Mouse (Mus musculus): ENCODE measurements around the gene Hs3st6. TPM values are rescaled to one million over a fixed set of nuclear protein-coding genes. Genes with fewer than 3 reads are reported as not detected.

The Hs3st6 gene
- polyA plus RNA-seq (2014; fragmentation: Nextera tagmentation; extraction: Ambion mirVana): 0.24 and 1.1 TPM in 2 replicates

DNA sequence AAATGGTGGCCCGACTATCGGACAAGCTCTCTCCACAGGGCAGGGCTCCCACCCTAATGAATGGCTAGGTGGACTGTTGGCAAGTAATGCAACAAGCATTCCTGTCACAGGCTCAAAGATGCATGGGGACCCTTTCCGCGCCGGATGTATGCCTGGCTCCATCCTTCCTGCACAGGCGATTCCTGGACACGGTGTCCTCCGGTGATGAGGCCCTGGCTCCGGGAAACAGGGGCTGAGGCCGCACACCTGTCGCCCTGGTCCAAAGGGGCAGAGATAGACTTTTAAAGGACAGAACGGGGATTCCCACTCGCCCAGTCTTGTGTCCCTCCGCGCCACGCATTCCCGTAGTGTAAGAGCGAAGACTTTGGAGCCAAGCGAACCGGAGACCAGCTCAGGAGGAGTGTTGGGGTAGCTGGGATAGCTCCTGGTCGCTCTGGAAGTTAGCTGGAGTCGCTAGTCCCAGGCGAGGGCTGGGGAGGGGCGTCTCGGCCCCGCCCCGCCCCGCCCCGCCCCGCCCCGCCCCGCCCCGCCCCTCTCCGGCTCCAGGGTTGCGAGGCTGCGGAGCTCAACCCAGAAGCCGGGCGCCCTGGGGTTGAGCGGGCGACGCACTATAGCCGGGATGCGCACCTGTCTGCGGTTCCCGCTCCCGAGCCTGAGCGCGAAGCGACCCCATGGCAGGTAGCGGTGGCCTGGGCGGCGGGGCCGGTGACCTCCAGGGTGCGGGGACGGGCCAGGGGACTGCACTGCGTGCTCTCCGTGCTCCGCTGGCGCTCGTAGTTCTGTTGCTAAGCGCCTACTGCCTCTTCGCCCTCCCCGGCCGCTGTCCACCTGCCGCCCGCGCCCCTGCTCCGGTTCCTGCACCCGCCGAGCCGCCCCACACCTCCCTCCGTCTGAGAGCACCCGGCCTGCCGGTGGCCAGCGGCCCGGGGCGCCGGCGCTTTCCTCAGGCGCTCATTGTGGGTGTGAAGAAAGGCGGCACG lies at the start of gene Hs3st6:
Gene Hs3st6, plus strand, starts transcription at position 574 of the 980 bp plus-strand sequence.
- ATAC-seq (replicated peaks; ENCODE audit: low FRiP score, low TSS enrichment, low read depth) (peak; percentile 89), DNase-seq (ENCODE audit: low spot score) (peak; percentile 83)

DNA sequence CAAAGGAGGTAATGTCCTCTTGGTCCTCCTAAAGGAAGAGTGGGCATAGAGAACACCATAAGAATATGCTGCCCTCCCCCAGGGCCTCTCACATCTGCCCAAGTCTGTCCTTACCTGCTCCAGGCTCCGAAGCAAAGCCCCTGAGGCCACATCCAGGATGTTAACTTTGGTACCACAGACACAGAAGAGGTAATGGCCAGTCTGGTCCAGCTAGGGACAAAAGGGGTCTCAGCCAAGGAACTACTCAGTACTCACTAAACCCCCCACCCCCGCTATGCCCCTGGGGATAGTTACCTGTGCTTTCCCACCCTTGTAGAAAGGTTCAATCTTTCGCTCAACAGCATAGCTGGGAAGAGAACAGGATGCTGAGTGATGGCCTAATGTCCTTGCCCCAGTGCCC lies 47.0 kb upstream of the Hs3st6 start:
- no peak for ATAC-seq (replicated peaks; ENCODE audit: low FRiP score, low TSS enrichment, low read depth)
- no peak for DNase-seq (ENCODE audit: low spot score)
- Histone ChIP-seq H3K4me1 (replicated peaks; ENCODE audit: control insufficient read depth, insufficient read depth, low read length) (peaks cover 6% of the 10 kb centered on the region), H3K27ac (ENCODE audit: low read depth) (no peak overlapping the region), H3K9ac (ENCODE audit: low read length) (no peak overlapping the region), H3K4me3 (ENCODE audit: low read depth, low read length) (no peak overlapping the region; the same call in 1 of the 2 replicates), H3K9me3 (ENCODE audit: control insufficient read depth, low read length) (no peaks in the 10 kb centered on the region), H3K27me3 (replicated peaks; ENCODE audit: control insufficient read depth, insufficient read depth, low read length) (no peaks in the 10 kb centered on the region), H3K4me2 (ENCODE audit: low read length) (no peak overlapping the region), H3K36me3 (ENCODE audit: control insufficient read depth, insufficient read depth, low read length) (peaks cover 42% of the 10 kb centered on the region)
- WGBS: 92% methylated on average over 3 of the region's 3 CpGs

More for the DNA sequence above, at the start of gene Hs3st6:
- Histone ChIP-seq H3K36me3 (ENCODE audit: control insufficient read depth, insufficient read depth, low read length) (no peaks in the 10 kb centered on the region), H3K27me3 (replicated peaks; ENCODE audit: control insufficient read depth, insufficient read depth, low read length) (peaks cover 56% of the 10 kb centered on the region), H3K9ac (ENCODE audit: low read length) (0 out of 2 replicates have a peak within 1 kb of the TSS, but pooled peaks have one; percentile 20), H3K4me1 (replicated peaks; ENCODE audit: control insufficient read depth, insufficient read depth, low read length) (peaks cover 15% of the 10 kb centered on the region; the same call in 1 of the 2 replicates), H3K9me3 (ENCODE audit: control insufficient read depth, low read length) (no peaks in the 10 kb centered on the region), H3K27ac (ENCODE audit: low read depth) (no peak within 1 kb of the TSS), H3K4me2 (ENCODE audit: low read length) (peak within 1 kb of the TSS; percentile 88), H3K4me3 (ENCODE audit: low read depth, low read length) (peak within 1 kb of the TSS; percentile 41)
- WGBS: under 1% methylated on average over 59 of the region's 82 CpGs

DNA sequence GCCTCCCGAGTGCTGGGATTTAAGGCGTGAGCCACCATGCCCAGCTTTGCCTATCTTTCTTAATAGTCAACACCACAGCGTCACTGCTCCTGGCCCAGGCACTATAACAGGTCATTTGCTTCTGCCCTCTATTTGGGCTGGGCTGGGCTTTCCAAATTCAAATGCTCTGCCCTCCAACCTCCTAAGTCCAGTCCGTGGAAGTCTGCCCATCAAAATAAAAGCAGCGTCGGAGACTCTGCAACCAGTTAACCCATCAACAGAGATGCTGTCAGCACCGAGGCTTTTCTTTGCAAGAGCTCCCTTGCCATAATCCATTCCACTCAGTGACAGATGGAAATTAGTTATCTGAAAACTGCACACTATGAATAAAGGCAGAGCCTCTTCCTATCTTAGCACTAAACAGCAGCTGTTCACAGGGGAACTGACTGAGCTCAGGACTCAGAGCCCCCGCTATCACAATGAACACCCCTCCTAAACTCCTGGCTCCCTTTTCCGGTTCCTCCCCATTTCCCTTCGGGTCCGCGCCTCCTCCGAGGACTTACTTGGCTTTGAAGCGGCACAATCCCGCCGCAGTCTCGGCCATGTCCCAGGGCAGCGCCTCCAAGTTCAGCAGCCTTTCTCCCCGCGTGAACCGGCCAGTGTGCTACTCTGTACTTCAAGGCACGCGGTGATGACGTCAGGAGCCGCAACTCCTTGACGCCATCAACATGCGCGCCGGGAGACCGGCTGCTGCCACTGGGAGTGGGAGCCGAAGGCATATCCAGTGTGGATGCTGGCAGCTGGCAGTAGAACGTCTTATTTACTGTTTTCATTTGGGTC lies 45.6 kb upstream of the Hs3st6 start, which contains the start of gene Tbl3:
Gene Tbl3, minus strand, starts transcription at position 679 of the 819 bp plus-strand sequence.
- H3K9me3 ChIP-seq (ENCODE audit: control insufficient read depth, low read length): no peaks in the 10 kb centered on the region
- peaks cover 6% of the 10 kb centered on the region for H3K4me1 ChIP-seq (replicated peaks; ENCODE audit: control insufficient read depth, insufficient read depth, low read length)
- H3K27ac ChIP-seq (ENCODE audit: low read depth): peak within 1 kb of the TSS; percentile 83
- H3K36me3 ChIP-seq (ENCODE audit: control insufficient read depth, insufficient read depth, low read length): peaks cover 28% of the 10 kb centered on the region
- H3K4me2 ChIP-seq (ENCODE audit: low read length): peak within 1 kb of the TSS; percentile 88
- no peaks in the 10 kb centered on the region for H3K27me3 ChIP-seq (replicated peaks; ENCODE audit: control insufficient read depth, insufficient read depth, low read length)
- H3K4me3 ChIP-seq (ENCODE audit: low read depth, low read length): peak within 1 kb of the TSS; percentile 90
- ATAC-seq (replicated peaks; ENCODE audit: low FRiP score, low TSS enrichment, low read depth) (peak; percentile 86), DNase-seq (ENCODE audit: low spot score) (peak; percentile 98)
- 4% methylated on average over 32 of the region's 32 CpGs for WGBS
- H3K9ac ChIP-seq (ENCODE audit: low read length): peak within 1 kb of the TSS; percentile 81

DNA sequence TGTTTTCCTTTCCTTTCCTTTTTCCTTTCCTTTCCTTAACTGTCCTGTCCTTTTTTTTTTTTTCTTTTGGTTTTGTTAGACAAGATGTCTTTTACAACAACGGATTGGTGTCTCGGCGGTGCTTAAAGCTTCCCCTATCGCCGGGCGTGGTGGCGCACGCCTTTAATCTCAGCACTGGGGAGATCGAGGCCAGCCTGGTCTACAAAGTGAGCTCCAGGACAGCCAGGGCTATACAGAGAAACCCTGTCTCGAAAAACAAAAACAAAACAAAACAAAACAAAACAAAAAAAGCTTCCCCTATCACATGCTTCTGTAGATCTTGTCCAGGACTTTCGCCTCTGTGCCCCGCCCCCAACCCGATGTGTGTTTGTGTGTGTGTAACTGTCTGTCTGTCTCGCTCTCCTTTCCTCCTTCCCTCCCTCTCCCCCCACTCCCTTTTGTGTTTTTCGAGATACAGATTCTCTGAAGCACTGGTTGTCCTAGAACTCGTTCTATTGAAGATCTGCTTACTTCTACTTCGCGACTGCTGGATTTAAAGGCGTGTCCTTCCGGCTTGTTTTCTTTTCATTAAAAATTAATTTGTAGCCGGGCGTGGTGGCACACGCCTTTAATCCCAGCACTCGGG lies 44.9 kb upstream of the Hs3st6 start:
- WGBS: 5% methylated on average over 24 of the region's 24 CpGs
- Histone ChIP-seq H3K4me3 (ENCODE audit: low read depth, low read length) (peak overlapping the region; percentile 90), H3K36me3 (ENCODE audit: control insufficient read depth, insufficient read depth, low read length) (peaks cover 23% of the 10 kb centered on the region), H3K4me2 (ENCODE audit: low read length) (peak overlapping the region; percentile 88), H3K27me3 (replicated peaks; ENCODE audit: control insufficient read depth, insufficient read depth, low read length) (no peaks in the 10 kb centered on the region), H3K9ac (ENCODE audit: low read length) (peak overlapping the region; percentile 81), H3K27ac (ENCODE audit: low read depth) (peak overlapping the region; percentile 83), H3K4me1 (replicated peaks; ENCODE audit: control insufficient read depth, insufficient read depth, low read length) (peaks cover 6% of the 10 kb centered on the region), H3K9me3 (ENCODE audit: control insufficient read depth, low read length) (no peaks in the 10 kb centered on the region)
- ATAC-seq (replicated peaks; ENCODE audit: low FRiP score, low TSS enrichment, low read depth) (peak; percentile 56), DNase-seq (ENCODE audit: low spot score) (no peak)

DNA sequence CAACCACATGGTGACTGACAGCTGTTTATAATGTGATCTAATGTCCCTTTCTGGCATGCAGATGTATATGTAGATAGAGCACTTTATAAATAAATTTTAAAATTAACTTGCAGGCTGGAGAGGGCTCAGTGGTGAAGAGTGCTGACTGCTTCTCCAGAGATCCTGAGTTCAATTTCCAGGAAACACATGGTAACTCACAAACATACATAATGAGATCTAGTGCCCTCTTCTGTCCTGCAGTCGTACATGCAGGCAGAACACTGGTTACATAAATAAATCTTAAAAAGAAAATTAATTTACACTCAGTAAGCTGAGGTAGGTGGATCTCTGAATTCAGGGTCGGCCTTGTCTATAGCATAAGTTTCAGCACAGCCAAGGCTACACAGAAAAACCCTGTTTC lies 44.1 kb upstream of the Hs3st6 start:
- H3K4me1 ChIP-seq (replicated peaks; ENCODE audit: control insufficient read depth, insufficient read depth, low read length): peaks cover 6% of the 10 kb centered on the region
- WGBS: 33% methylated on average over 2 of the region's 2 CpGs
- H3K36me3 ChIP-seq (ENCODE audit: control insufficient read depth, insufficient read depth, low read length): peaks cover 17% of the 10 kb centered on the region
- H3K4me3 ChIP-seq (ENCODE audit: low read depth, low read length): no peak overlapping the region
- DNase-seq (ENCODE audit: low spot score) (no peak), ATAC-seq (replicated peaks; ENCODE audit: low FRiP score, low TSS enrichment, low read depth) (no peak)
- no peak overlapping the region for H3K9ac ChIP-seq (ENCODE audit: low read length)
- no peaks in the 10 kb centered on the region for H3K9me3 ChIP-seq (ENCODE audit: control insufficient read depth, low read length)
- H3K27ac ChIP-seq (ENCODE audit: low read depth): no peak overlapping the region
- no peaks in the 10 kb centered on the region for H3K27me3 ChIP-seq (replicated peaks; ENCODE audit: control insufficient read depth, insufficient read depth, low read length)
- H3K4me2 ChIP-seq (ENCODE audit: low read length): no peak overlapping the region

DNA sequence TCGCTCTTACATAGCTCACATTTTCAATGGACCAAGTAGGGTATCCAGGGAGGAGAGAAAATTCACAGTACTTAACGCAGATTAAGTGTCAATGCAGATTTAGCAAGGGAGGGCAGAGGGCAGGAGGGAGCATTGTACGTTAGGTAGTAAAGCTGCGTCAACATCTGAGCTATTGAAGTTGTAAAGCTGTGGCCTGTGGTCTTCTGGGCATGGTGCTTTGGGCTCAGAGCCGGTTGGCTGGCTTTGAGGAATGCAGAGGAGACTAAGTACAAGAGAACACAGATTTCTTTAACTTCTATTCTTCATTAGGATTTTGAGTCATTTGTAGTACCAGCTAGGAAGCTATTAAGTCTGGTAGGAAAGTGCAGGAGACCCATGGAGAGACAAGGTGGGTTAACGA lies 37.2 kb upstream of the Hs3st6 start:
- no peaks in the 10 kb centered on the region for H3K27me3 ChIP-seq (replicated peaks; ENCODE audit: control insufficient read depth, insufficient read depth, low read length)
- H3K4me1 ChIP-seq (replicated peaks; ENCODE audit: control insufficient read depth, insufficient read depth, low read length): no peaks in the 10 kb centered on the region; the same call in 1 of the 2 replicates
- no peak for ATAC-seq (replicated peaks; ENCODE audit: low FRiP score, low TSS enrichment, low read depth)
- no peaks in the 10 kb centered on the region for H3K9me3 ChIP-seq (ENCODE audit: control insufficient read depth, low read length)
- H3K9ac ChIP-seq (ENCODE audit: low read length): no peak overlapping the region
- no peak overlapping the region for H3K27ac ChIP-seq (ENCODE audit: low read depth)
- 74% methylated on average over 6 of the region's 6 CpGs for WGBS
- no peak overlapping the region for H3K4me2 ChIP-seq (ENCODE audit: low read length)
- H3K36me3 ChIP-seq (ENCODE audit: control insufficient read depth, insufficient read depth, low read length): peaks cover 17% of the 10 kb centered on the region
- DNase-seq (ENCODE audit: low spot score): no peak
- H3K4me3 ChIP-seq (ENCODE audit: low read depth, low read length): no peak overlapping the region

DNA sequence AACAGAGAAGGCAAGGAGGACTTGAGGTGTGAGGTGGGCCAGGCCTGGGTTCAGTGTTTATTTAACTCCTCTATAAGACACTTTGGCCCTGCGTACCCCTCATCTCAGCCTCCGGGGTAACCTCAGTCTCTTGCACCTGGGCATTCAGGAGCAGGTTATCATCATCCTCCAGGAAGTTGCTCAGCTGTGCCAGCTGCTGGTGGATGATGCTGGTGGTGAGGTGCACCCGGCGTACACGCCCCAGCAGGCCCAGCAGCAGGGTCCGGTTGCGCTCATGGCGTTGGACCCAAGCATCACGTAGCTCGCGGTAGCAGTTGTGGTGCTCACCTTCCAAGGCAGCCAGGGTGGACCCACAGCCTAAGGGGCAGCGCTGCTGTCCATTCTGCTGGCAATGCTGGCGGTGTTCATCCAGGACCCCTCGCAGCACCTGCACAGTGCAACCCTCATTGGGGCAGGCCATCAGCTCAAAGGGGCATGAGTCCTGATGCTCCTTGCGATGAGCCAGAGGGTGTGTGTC lies 36.6 kb upstream of the Hs3st6 start:
- Histone ChIP-seq H3K27me3 (replicated peaks; ENCODE audit: control insufficient read depth, insufficient read depth, low read length) (no peaks in the 10 kb centered on the region), H3K9ac (ENCODE audit: low read length) (no peak overlapping the region), H3K4me3 (ENCODE audit: low read depth, low read length) (no peak overlapping the region), H3K27ac (ENCODE audit: low read depth) (no peak overlapping the region), H3K4me1 (replicated peaks; ENCODE audit: control insufficient read depth, insufficient read depth, low read length) (peaks cover 2% of the 10 kb centered on the region; the same call in 1 of the 2 replicates), H3K36me3 (ENCODE audit: control insufficient read depth, insufficient read depth, low read length) (peaks cover 21% of the 10 kb centered on the region), H3K4me2 (ENCODE audit: low read length) (no peak overlapping the region), H3K9me3 (ENCODE audit: control insufficient read depth, low read length) (no peaks in the 10 kb centered on the region)
- WGBS: 95% methylated on average over 15 of the region's 15 CpGs
- DNase-seq (ENCODE audit: low spot score): no peak
- no peak for ATAC-seq (replicated peaks; ENCODE audit: low FRiP score, low TSS enrichment, low read depth)

DNA sequence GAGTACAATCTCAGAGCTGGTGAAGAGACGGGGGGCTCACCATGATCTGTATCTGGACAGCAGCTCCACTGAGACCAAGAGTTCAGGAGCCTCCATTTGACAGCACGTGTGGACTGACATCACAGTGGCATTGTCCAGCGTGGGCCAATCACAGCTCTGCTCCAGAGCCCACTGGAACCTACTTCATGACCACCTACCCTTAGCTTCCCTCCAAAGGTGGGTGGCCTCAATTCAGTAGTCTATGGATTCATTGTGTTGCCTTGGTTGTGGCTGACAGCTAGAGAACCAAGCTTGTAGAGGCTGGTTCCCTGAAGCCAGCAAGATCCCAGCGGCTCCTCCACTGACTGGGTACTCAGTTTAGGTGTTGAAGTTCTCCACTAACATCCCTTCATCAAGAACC lies 34.8 kb upstream of the Hs3st6 start, which contains the start of the genes Rnf151 and Rps2:
Gene Rnf151, minus strand, starts transcription at position 121 of the 400 bp plus-strand sequence.
Gene Rps2, plus strand, starts transcription at position 174 of the 400 bp plus-strand sequence.
- Histone ChIP-seq H3K9me3 (ENCODE audit: control insufficient read depth, low read length) (no peaks in the 10 kb centered on the region), H3K4me3 (ENCODE audit: low read depth, low read length) (peak within 1 kb of the TSS; percentile 92), H3K9ac (ENCODE audit: low read length) (no peak within 1 kb of the TSS), H3K36me3 (ENCODE audit: control insufficient read depth, insufficient read depth, low read length) (peaks cover 35% of the 10 kb centered on the region), H3K27ac (ENCODE audit: low read depth) (no peak within 1 kb of the TSS), H3K4me1 (replicated peaks; ENCODE audit: control insufficient read depth, insufficient read depth, low read length) (peaks cover 18% of the 10 kb centered on the region), H3K27me3 (replicated peaks; ENCODE audit: control insufficient read depth, insufficient read depth, low read length) (no peaks in the 10 kb centered on the region), H3K4me2 (ENCODE audit: low read length) (peak within 1 kb of the TSS; percentile 67)
- ATAC-seq (replicated peaks; ENCODE audit: low FRiP score, low TSS enrichment, low read depth) (no peak), DNase-seq (ENCODE audit: low spot score) (no peak)
- 77% methylated on average over 4 of the region's 4 CpGs for WGBS

All from intestine, embryonic 14.5 days (tissue).